Mouse (Mus musculus) brain, embryonic 14.5 days (tissue): ENCODE measurements around the gene Tcf20.

Experiments
- CTCF ChIP-seq: fragments of 200-500 bp; IDR thresholded peaks from 2 replicates; pipeline ENCODE4 v1.5.1; 2012; ENCODE audit warnings: inconsistent platforms, mild to moderate bottlenecking, moderate library complexity, borderline replicate concordance; ENCODE audit not compliant: insufficient read depth, insufficient read length; ENCODE audit errors: extremely low read depth
- POLR2A ChIP-seq: fragments of 200-500 bp; IDR thresholded peaks from 2 replicates; pipeline ENCODE4 v1.6.1; 2012; ENCODE audit warnings: mild to moderate bottlenecking, inconsistent platforms, borderline replicate concordance; ENCODE audit not compliant: poor library complexity, insufficient read depth, insufficient read length, severe bottlenecking; ENCODE audit errors: extremely low read depth

GRCm38 (mm10) chr15:82794277-82794676 is 193.4 kb downstream of the Tcf20 start, which contains the start of gene Cyp2d26:
- TF ChIP-seq CTCF (no peak), POLR2A (no peak)
